9 mouse cellular contexts compared by ENCODE assay signal in the genomic region with DNA sequence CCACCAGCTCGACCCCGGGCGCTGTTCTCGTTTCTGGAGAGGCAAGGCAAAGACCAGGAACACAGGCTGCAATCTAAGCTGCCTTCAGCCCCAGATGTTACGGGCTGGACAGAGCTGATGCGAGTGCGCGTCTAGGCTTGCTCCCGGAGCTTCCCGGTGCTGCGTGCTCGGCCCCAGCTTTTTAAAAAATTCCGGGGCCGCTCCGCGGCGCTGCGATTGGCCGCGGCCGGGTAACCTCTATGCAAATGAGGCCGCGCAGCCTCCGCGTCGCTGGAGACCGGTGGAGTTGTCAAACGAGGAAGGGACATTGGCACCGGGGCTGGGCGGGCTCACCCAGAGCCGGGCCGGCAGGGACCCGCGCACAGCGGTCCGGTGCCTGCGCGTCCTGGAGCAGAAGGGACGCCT. TPM values are rescaled to one million over a fixed set of nuclear protein-coding genes. Genes with fewer than 3 reads are reported as not detected.
DNase-seq lines count a peak whose midpoint lies in the region; ATAC-seq and TF ChIP-seq lines count a peak whose summit lies in the region.
"Had no signal": no experiment of that assay in that cellular context is flagged by ENCODE, and none has a peak within 500 bp of the region (broad histone marks: within the 10 kb centered on the region; RNA-seq: fewer than 3 reads in every experiment).

No protein-coding gene starts in this region.

- TF ChIP-seq CTCF in liver, embryonic 14.5 days (IDR thresholded peaks at IDR 0.05; ENCODE audit: low read depth) = no peak

- H3K4me2 ChIP-seq in hindbrain, embryonic 14.5 days (replicated peaks) = peak overlapping the region; percentile 43
- H3K4me2 ChIP-seq in liver, embryonic 14.5 days (ENCODE audit: low read depth) = 0 out of 2 replicates have a peak overlapping the region, but pooled peaks have one; percentile 11
- peak overlapping the region; percentile 31; the same call in 1 of the 2 replicates for H3K4me2 ChIP-seq in neural tube, embryonic 14.5 days (ENCODE audit: low read depth, low read length)

- no peak for TF ChIP-seq EP300 in liver, embryonic 14.5 days (IDR thresholded peaks at IDR 0.05; ENCODE audit: low read depth)

- ATAC-seq in hindbrain, embryonic 14.5 days (ENCODE audit: low FRiP score) = 0 out of 2 replicates have a peak, but pooled peaks have one; percentile 59
- ATAC-seq in liver, embryonic 14.5 days (ENCODE audit: insufficient read depth) = 0 out of 2 replicates have a peak, but pooled peaks have one; percentile 32
- ATAC-seq in neural tube, embryonic 14.5 days (ENCODE audit: low read depth) = peak; percentile 60; the same call in 1 of the 2 replicates

- no peak overlapping the region for H3K9ac ChIP-seq in hindbrain, embryonic 14.5 days
- H3K9ac ChIP-seq in liver, embryonic 14.5 days (replicated peaks) = no peak overlapping the region
- H3K9ac ChIP-seq in neural tube, embryonic 14.5 days (replicated peaks; ENCODE audit: low read depth, low read length) = no peak overlapping the region

- H3K4me1 ChIP-seq in hindbrain, embryonic 14.5 days (replicated peaks; ENCODE audit: control insufficient read depth, insufficient read depth, low read length) = no peaks in the 10 kb centered on the region; the same call in 1 of the 2 replicates
- no peaks in the 10 kb centered on the region for H3K4me1 ChIP-seq in liver, embryonic 14.5 days (replicated peaks; ENCODE audit: control insufficient read depth in 2 of 2, insufficient read depth in 2 of 2, low read length in 1 of 2)
- 0 out of 2 replicates have a peak, but pooled peaks cover 10% of the 10 kb centered on the region for H3K4me1 ChIP-seq in neural tube, embryonic 14.5 days (ENCODE audit: control insufficient read depth, insufficient read depth, low read length)

- H3K36me3 ChIP-seq in hindbrain, embryonic 14.5 days (replicated peaks; ENCODE audit: control insufficient read depth, insufficient read depth) = no peaks in the 10 kb centered on the region
- no peaks in the 10 kb centered on the region for H3K36me3 ChIP-seq in liver, embryonic 14.5 days (replicated peaks; ENCODE audit: control insufficient read depth, insufficient read depth, low read depth)
- no peaks in the 10 kb centered on the region for H3K36me3 ChIP-seq in neural tube, embryonic 14.5 days (ENCODE audit: control insufficient read depth, insufficient read depth, low read length)

- peaks cover 96% of the 10 kb centered on the region for H3K27me3 ChIP-seq in hindbrain, embryonic 14.5 days (ENCODE audit: control insufficient read depth, insufficient read depth, low read length)
- H3K27me3 ChIP-seq in liver, embryonic 14.5 days (ENCODE audit: control insufficient read depth, insufficient read depth, low read length) = peaks cover 99% of the 10 kb centered on the region
- peaks cover 72% of the 10 kb centered on the region for H3K27me3 ChIP-seq in neural tube, embryonic 14.5 days (ENCODE audit: control insufficient read depth, insufficient read depth, low read length)

- peak overlapping the region; percentile 25 for H3K4me3 ChIP-seq in hindbrain, embryonic 14.5 days (replicated peaks; ENCODE audit: low read length)
- H3K4me3 ChIP-seq in liver, embryonic 14.5 days (ENCODE audit: insufficient read depth in 1 of 2, low read depth in 2 of 2, low read length in 2 of 2) = peak overlapping the region in 1 of 2 experiments; percentile 21; a peak in 2 of 4 replicates
- peak overlapping the region; percentile 23; the same call in 1 of the 2 replicates for H3K4me3 ChIP-seq in neural tube, embryonic 14.5 days (ENCODE audit: low read depth, low read length)

- H3K27ac ChIP-seq in hindbrain, embryonic 14.5 days = no peak overlapping the region
- no peak overlapping the region for H3K27ac ChIP-seq in liver, embryonic 14.5 days
- H3K27ac ChIP-seq in neural tube, embryonic 14.5 days (ENCODE audit: low read depth, low read length) = no peak overlapping the region

- peak; percentile 37 for DNase-seq in ovary, postnatal 36 days (ENCODE audit: low spot score)
- no peak for DNase-seq in ovary, adult 18-20 months (ENCODE audit: low spot score)
- DNase-seq in embryo, embryonic 10.5 days (ENCODE audit: low spot score) = peak; percentile 70
- no peak for DNase-seq in hindbrain, embryonic 14.5 days (ENCODE audit: low spot score)
- no peak for DNase-seq in liver, embryonic 14.5 days (ENCODE audit: low read depth in 3 of 3, low spot score in 3 of 3)
- DNase-seq in cerebellum, adult 8-10 months = no peak
- DNase-seq in frontal cortex, postnatal 36 days (ENCODE audit: low spot score in 2 of 2) = no peak

- no peaks in the 10 kb centered on the region for H3K9me3 ChIP-seq in hindbrain, embryonic 14.5 days (ENCODE audit: control insufficient read depth, low read length)
- no peaks in the 10 kb centered on the region for H3K9me3 ChIP-seq in liver, embryonic 14.5 days (ENCODE audit: control insufficient read depth, low read length)
- H3K9me3 ChIP-seq in neural tube, embryonic 14.5 days (ENCODE audit: control insufficient read depth, low read length) = no peaks in the 10 kb centered on the region

- under 1% methylated on average over 39 of the region's 39 CpGs for WGBS in hindbrain, embryonic 14.5 days
- under 1% methylated on average over 37 of the region's 39 CpGs for WGBS in liver, embryonic 14.5 days (ENCODE audit: insufficient replicate concordance)
- WGBS in neural tube, embryonic 14.5 days = under 1% methylated on average over 35 of the region's 39 CpGs

RNA-seq across cellular contexts. Expression of a gene that starts 5.2 kb away (rescaled TPM):
- 1.3 and 1.9 TPM in 2 replicates for polyA plus RNA-seq in hindbrain, embryonic 14.5 days (2014; fragmentation: Nextera tagmentation; extraction: Ambion mirVana)
- polyA plus RNA-seq in liver, embryonic 14.5 days (2012; rRNA removed) = not detected in 2 replicates
- not detected in 2 replicates for polyA plus RNA-seq in liver, embryonic 14.5 days (2014; fragmentation: Nextera tagmentation; extraction: Ambion mirVana)
- polyA plus RNA-seq in neural tube, embryonic 14.5 days (2014; fragmentation: Nextera tagmentation; extraction: Ambion mirVana) = 0.92 and 1.0 TPM in 2 replicates
- polyA plus RNA-seq: testis, adult 2 months had no signal

RNA-seq across cellular contexts. Expression of a gene that starts 6.2 kb away (rescaled TPM):
- 157 and 158 TPM in 2 replicates for polyA plus RNA-seq in hindbrain, embryonic 14.5 days (2014; fragmentation: Nextera tagmentation; extraction: Ambion mirVana)
- 67.4 and 84.4 TPM in 2 replicates for polyA plus RNA-seq in liver, embryonic 14.5 days (2012; rRNA removed)
- polyA plus RNA-seq in liver, embryonic 14.5 days (2014; fragmentation: Nextera tagmentation; extraction: Ambion mirVana) = 105 and 110 TPM in 2 replicates
- 139 and 143 TPM in 2 replicates for polyA plus RNA-seq in neural tube, embryonic 14.5 days (2014; fragmentation: Nextera tagmentation; extraction: Ambion mirVana)

RNA-seq across cellular contexts. Expression of a gene that starts 11.1 kb away (rescaled TPM):
- polyA plus RNA-seq in hindbrain, embryonic 14.5 days (2014; fragmentation: Nextera tagmentation; extraction: Ambion mirVana) = 1.5 and 1.8 TPM in 2 replicates
- not detected in 2 replicates for polyA plus RNA-seq in liver, embryonic 14.5 days (2012; rRNA removed)
- not detected in 2 replicates for polyA plus RNA-seq in liver, embryonic 14.5 days (2014; fragmentation: Nextera tagmentation; extraction: Ambion mirVana)
- 0.55 and 0.84 TPM in 2 replicates for polyA plus RNA-seq in neural tube, embryonic 14.5 days (2014; fragmentation: Nextera tagmentation; extraction: Ambion mirVana)
- polyA plus RNA-seq: testis, adult 2 months had no signal

Comparison
In these comparisons a context has a peak if more than half of its experiments do, and no peak if none do; other contexts are left out.
1. DNase-seq: peak in ovary, postnatal 36 days (single experiment) and embryo, embryonic 10.5 days (single experiment); none in ovary, adult 18-20 months (single experiment), hindbrain, embryonic 14.5 days (single experiment), liver, embryonic 14.5 days (0 of 3), cerebellum, adult 8-10 months (single experiment) and frontal cortex, postnatal 36 days (0 of 2).
2. Peak in every context shown above with its lines, with median percentiles within 50 percentile points of each other: ATAC-seq and H3K4me2 ChIP-seq.